Mouse (Mus musculus) forebrain, embryonic 11.5 days (tissue): ENCODE data around the gene Klf14. TPM values are rescaled to one million over a fixed set of nuclear protein-coding genes. Genes with fewer than 3 reads are reported as not detected.

Experiments used
- polyA plus RNA-seq: library from polyadenylated mRNA; unstranded; fragments of >200 nt; fragmentation: Nextera tagmentation; extraction: Ambion mirVana; gene quantifications from 2 replicates; pipeline ENCODE4 v1.2.1, GENCODE M21; 2014

Gene Klf14
- polyA plus RNA-seq, 1 experiment from 2014 or later, result 0.35 TPM

Other genes starting within 250 kb of the Klf14 start
- 1,661 and 1,678 TPM in 2 replicates for gene Mest, start 235.5 kb downstream of the Klf14 start, polyA plus RNA-seq
- 41.5 and 44.5 TPM in 2 replicates for gene Copg2, start 62.3 kb downstream of the Klf14 start, polyA plus RNA-seq
- not detected in 2 replicates for gene Tsga13, start 43.5 kb downstream of the Klf14 start, polyA plus RNA-seq